Mouse (Mus musculus) hindbrain, embryonic 11.5 days (tissue): ENCODE data around the gene Cfap74. TPM values are rescaled to one million over a fixed set of nuclear protein-coding genes. Genes with fewer than 3 reads are reported as not detected.
A peak's percentile ranks its signal among the peaks of the same experiment; 100 is the strongest.

Source experiments
- ATAC-seq: fragments of 200-750 bp; cut with Nextera tagmentation; 2 replicates; pipeline ENCODE4 v1.8.0; 2017; ENCODE audit warnings: mild to moderate bottlenecking, moderate TSS enrichment, moderate library complexity; ENCODE audit not compliant: low FRiP score
- DNase-seq: peaks from one replicate; pipeline ENCODE4 v3.0.0-alpha.2; 2015; ENCODE audit warnings: low spot score
- H3K27ac ChIP-seq: fragments of 300-500 bp; sonication (generic); 2 replicates; pipeline ENCODE4 v1.5.1; 2014; ENCODE audit warnings: mild to moderate bottlenecking, low read depth, low read length
- H3K27me3 ChIP-seq: fragments of 300-500 bp; sonication (generic); 2 replicates; pipeline ENCODE4 v1.6.1; 2014; ENCODE audit warnings: mild to moderate bottlenecking, low read length, moderate library complexity, mixed read lengths; ENCODE audit not compliant: control insufficient read depth, insufficient read depth
- H3K36me3 ChIP-seq: fragments of 300-500 bp; sonication (generic); 2 replicates; pipeline ENCODE4 v1.6.1; 2014; ENCODE audit warnings: mild to moderate bottlenecking, low read length, moderate library complexity, mixed read lengths; ENCODE audit not compliant: control insufficient read depth, insufficient read depth
- H3K4me1 ChIP-seq: fragments of 300-500 bp; sonication (generic); replicated peaks from 2 replicates; pipeline ENCODE4 v1.6.1; 2014; ENCODE audit warnings: low read length, mixed read lengths; ENCODE audit not compliant: control insufficient read depth, insufficient read depth
- H3K4me2 ChIP-seq: fragments of 300-500 bp; sonication (generic); replicated peaks from 2 replicates; pipeline ENCODE4 v1.6.1; 2014; ENCODE audit warnings: mild to moderate bottlenecking, low read depth, low read length
- H3K4me3 ChIP-seq: fragments of 300-500 bp; sonication (generic); 2 replicates; pipeline ENCODE4 v1.5.1; 2014; ENCODE audit warnings: low read depth, low read length
- H3K9ac ChIP-seq: fragments of 300-500 bp; sonication (generic); 2 replicates; pipeline ENCODE4 v1.6.1; 2014; ENCODE audit warnings: low read depth, low read length
- H3K9me3 ChIP-seq: fragments of 300-500 bp; sonication (generic); 2 replicates; pipeline ENCODE4 v1.6.1; 2016; ENCODE audit warnings: low read length; ENCODE audit not compliant: control insufficient read depth
- WGBS: fragments of 180-500 bp; shearing (Covaris S2); extraction: QIAGEN DNeasy Blood & Tissue Kit; methylation state at CpG from one replicate; pipeline ENCODE4 v1.1.7; 2014; 5-methylcytosine and 5-hydroxymethylcytosine counted together
- polyA plus RNA-seq: library from polyadenylated mRNA; unstranded; fragments of >200 nt; fragmentation: Nextera tagmentation; extraction: Ambion mirVana; gene quantifications from 2 replicates; pipeline ENCODE4 v1.2.1, GENCODE M21; 2014

Gene Cfap74
- polyA plus RNA-seq, 1 experiment from 2014 or later, result 6.8 TPM

DNA sequence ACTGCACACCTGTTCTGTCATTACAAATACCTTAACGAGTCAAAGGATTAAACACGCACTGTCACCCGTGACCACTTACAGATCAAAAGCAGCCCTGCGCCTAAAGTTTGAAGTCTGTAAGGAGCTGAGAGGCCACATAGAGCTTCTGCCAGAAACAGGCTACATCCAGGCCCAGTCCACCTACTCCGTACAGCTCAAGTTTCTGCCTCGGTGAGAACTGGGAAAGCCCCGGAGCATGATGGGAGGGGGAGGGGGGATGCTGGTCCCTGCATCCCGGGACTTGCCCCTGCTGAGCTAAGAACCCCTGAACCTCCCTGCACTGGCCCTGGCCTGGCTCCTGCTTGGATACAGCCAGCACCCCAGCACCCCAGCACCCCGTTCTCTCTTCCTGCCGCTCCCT lies 42.6 kb downstream of the Cfap74 start:
- no peak overlapping the region for H3K27ac ChIP-seq
- no peak overlapping the region for H3K4me2 ChIP-seq
- no peaks in the 10 kb centered on the region for H3K4me1 ChIP-seq
- H3K4me3 ChIP-seq, result no peak overlapping the region
- ATAC-seq (no peak), DNase-seq (peak; percentile 8)
- 44% methylated on average over 10 of the region's 10 CpGs for WGBS
- H3K36me3 ChIP-seq, result no peaks in the 10 kb centered on the region
- H3K9ac ChIP-seq, result no peak overlapping the region
- H3K27me3 ChIP-seq, result no peaks in the 10 kb centered on the region
- no peaks in the 10 kb centered on the region for H3K9me3 ChIP-seq

DNA sequence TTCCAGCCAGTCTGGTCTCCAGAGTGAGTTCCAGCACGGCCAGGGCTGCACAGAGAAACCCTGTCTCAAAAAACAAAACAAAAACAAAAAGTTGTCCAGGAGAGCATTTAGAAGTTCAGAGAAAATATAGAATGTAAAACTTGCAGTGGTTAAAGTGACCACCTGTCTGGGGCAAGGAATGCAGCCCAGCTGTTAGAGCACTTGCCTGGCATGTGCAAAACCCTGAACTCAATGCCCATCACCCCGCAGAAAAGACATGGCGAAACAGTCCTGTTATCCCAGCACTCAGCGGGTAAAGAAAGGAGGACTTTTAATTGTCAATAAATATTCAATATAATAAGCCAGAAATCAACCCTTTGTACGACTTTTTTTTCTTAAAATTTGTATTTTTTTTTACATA lies 49.6 kb downstream of the Cfap74 start:
- ATAC-seq (no peak), DNase-seq (no peak)
- 83% methylated on average over 5 of the region's 5 CpGs for WGBS
- Histone ChIP-seq H3K4me2 (no peak overlapping the region), H3K27me3 (no peaks in the 10 kb centered on the region), H3K9ac (no peak overlapping the region), H3K4me3 (no peak overlapping the region), H3K27ac (no peak overlapping the region), H3K4me1 (no peaks in the 10 kb centered on the region), H3K36me3 (no peaks in the 10 kb centered on the region), H3K9me3 (no peaks in the 10 kb centered on the region)

DNA sequence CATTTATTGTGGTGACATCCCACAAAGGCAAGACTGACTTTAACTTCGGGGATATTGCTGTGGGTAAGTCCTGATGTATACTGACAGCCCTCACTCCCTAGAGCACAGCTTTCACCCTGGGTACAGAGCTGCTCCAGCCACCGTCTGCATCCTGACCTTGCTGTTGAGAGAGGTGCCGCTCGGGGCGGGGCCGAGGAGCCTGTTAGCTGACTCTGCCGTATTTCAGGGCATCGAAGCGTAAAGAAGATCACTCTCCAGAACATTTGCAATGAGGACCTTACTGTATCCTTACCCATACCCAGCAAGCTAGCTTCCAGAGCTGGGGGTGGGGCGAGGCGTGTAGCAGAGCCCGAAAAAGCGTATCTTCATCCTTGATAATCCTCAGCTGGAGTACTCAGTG lies 54.1 kb downstream of the Cfap74 start:
- H3K4me2 ChIP-seq, result no peak overlapping the region
- H3K4me1 ChIP-seq, result no peaks in the 10 kb centered on the region
- no peak overlapping the region for H3K4me3 ChIP-seq
- H3K27me3 ChIP-seq, result no peaks in the 10 kb centered on the region
- no peak overlapping the region for H3K9ac ChIP-seq
- WGBS, result 85% methylated on average over 13 of the region's 13 CpGs
- no peak overlapping the region for H3K27ac ChIP-seq
- no peak for ATAC-seq
- no peaks in the 10 kb centered on the region for H3K9me3 ChIP-seq
- DNase-seq, result no peak
- H3K36me3 ChIP-seq, result no peaks in the 10 kb centered on the region

DNA sequence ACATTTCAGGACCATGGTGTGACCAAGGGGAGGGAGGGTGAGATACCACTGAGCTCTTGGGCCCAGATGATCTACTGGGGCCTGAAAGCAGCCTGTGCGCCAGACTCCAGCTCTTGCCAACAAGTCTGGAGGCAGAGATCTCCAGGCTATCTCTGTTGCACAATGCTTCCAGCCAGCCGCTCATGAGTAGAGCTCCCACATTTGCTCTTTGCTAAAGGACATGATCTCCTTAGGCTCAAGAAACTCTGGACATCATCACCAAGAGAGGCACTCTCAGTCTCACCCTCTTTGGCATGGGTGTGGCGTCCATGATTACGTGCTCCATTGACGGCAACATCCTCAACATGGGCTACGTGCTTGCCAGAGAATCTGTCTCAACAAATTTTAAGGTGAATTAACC lies 54.6 kb downstream of the Cfap74 start:
- no peak overlapping the region for H3K4me3 ChIP-seq
- ATAC-seq, result no peak
- H3K9me3 ChIP-seq, result no peaks in the 10 kb centered on the region
- no peaks in the 10 kb centered on the region for H3K36me3 ChIP-seq
- H3K4me2 ChIP-seq, result no peak overlapping the region
- no peak for DNase-seq
- no peak overlapping the region for H3K27ac ChIP-seq
- H3K4me1 ChIP-seq, result no peaks in the 10 kb centered on the region
- H3K9ac ChIP-seq, result no peak overlapping the region
- no peaks in the 10 kb centered on the region for H3K27me3 ChIP-seq
- 88% methylated on average over 6 of the region's 6 CpGs for WGBS

DNA sequence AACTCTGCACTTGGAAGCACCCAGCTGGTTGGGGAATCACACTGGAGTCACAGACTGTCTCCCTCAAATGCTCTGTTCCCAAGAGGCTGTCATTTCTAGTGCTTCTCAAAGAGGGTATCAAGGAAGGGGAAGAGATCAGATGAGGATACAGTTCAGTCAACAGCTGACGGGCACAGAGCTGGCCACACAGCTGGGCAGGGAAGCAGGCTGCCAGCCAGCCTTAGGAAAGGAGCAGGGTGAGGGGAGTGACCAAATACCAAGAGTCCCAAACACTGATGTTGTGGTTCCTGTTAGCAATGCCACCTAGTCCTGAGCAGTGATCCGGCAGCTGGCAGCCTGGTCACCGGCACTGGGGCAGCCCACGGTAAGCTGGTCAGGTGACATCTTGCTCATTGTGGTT lies 55.1 kb downstream of the Cfap74 start:
- no peak overlapping the region for H3K9ac ChIP-seq
- H3K4me3 ChIP-seq, result no peak overlapping the region
- DNase-seq (no peak), ATAC-seq (no peak)
- H3K4me1 ChIP-seq, result no peaks in the 10 kb centered on the region
- H3K36me3 ChIP-seq, result no peaks in the 10 kb centered on the region
- H3K9me3 ChIP-seq, result no peaks in the 10 kb centered on the region
- H3K4me2 ChIP-seq, result no peak overlapping the region
- no peak overlapping the region for H3K27ac ChIP-seq
- no peaks in the 10 kb centered on the region for H3K27me3 ChIP-seq
- WGBS, result 89% methylated on average over 4 of the region's 4 CpGs

DNA sequence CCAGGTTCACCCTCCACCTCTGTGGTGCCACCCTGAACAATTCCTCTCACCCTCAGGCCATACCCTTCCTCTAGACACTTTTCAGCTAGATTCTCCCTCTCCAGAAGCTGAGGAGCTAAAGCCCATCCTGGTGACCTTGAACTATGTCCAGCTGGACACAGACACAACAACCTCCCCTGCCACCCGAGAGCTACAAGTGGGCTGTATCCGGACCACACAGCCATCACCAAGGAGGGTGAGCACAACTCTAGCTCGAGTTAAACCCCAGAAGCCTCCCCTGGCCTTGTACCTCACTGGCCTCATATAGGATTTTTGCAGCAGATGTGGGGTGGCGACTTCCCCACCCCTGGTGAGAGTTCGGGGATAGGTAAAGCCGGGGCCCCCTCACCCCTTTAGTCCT lies 56.6 kb downstream of the Cfap74 start:
- ATAC-seq (no peak), DNase-seq (no peak)
- H3K4me3 ChIP-seq, result no peak overlapping the region
- H3K4me2 ChIP-seq, result no peak overlapping the region
- no peak overlapping the region for H3K27ac ChIP-seq
- no peak overlapping the region for H3K9ac ChIP-seq
- no peaks in the 10 kb centered on the region for H3K36me3 ChIP-seq
- H3K27me3 ChIP-seq, result no peaks in the 10 kb centered on the region
- no peaks in the 10 kb centered on the region for H3K4me1 ChIP-seq
- 75% methylated on average over 6 of the region's 6 CpGs for WGBS
- no peaks in the 10 kb centered on the region for H3K9me3 ChIP-seq

DNA sequence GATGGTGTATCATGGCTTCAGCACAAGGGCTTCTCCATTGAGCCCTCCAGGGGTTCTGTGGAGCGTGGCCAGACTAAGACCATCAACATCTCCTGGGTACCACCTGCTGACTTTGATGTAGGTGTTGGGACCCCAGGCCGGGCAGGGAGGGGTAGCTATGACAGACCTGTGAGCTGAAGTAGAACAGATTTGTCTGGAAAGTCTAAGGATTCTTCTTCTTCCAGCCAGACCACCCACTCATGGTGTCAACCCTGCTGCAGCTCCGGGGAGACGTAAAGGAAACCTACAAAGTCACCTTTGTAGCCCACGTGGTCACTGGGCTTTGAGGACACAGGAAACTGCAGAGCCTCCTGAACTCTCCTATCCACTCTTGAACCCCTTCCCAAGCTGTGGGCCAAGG lies 57.1 kb downstream of the Cfap74 start:
- Histone ChIP-seq H3K9me3 (no peaks in the 10 kb centered on the region), H3K4me2 (no peak overlapping the region), H3K9ac (no peak overlapping the region), H3K4me1 (no peaks in the 10 kb centered on the region), H3K27ac (no peak overlapping the region), H3K36me3 (no peaks in the 10 kb centered on the region), H3K27me3 (no peaks in the 10 kb centered on the region), H3K4me3 (no peak overlapping the region)
- DNase-seq (no peak), ATAC-seq (no peak)
- WGBS, result 84% methylated on average over 5 of the region's 5 CpGs

DNA sequence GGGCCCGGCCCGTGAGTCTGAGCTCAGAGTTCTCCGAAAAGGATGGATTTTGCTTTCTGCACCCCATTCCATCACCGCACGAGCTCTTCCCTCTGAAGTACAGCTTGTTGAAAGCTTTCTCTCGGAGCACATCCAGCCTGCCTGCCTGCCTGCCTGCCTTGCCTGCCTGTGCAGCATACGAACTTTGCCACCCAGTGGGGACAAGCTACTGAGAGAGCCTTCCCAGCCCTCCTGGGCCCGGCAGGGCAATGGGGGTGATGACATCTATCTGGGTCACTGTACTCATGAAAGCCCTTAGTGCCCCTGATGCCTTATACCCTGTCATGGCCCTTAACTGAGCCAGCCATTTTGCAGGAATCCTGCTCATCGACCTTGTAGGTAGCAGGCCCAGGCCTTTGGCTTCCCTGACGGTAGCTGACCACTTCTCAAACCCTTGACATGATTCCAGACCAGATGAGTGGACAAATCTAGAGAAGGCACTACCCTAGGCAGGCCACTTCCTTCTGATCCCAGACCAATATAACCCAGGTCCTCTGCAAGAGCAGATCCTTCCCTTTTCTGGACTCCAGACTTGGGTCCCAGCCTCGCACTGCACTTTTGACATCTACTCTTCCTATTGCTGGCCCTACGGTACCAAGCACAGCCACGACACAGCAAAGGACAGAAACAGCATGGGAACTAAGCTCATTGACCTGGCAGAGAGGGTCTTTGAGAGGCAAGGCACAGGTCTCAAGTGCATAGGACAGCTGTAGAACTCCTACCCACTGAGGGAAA lies 58.4 kb downstream of the Cfap74 start:
- Histone ChIP-seq H3K4me3 (no peak overlapping the region), H3K9me3 (no peaks in the 10 kb centered on the region), H3K36me3 (no peaks in the 10 kb centered on the region), H3K27me3 (no peaks in the 10 kb centered on the region), H3K4me1 (no peaks in the 10 kb centered on the region), H3K27ac (no peak overlapping the region), H3K9ac (no peak overlapping the region), H3K4me2 (no peak overlapping the region)
- DNase-seq, result no peak
- WGBS, result 83% methylated on average over 13 of the region's 13 CpGs
- no peak for ATAC-seq

DNA sequence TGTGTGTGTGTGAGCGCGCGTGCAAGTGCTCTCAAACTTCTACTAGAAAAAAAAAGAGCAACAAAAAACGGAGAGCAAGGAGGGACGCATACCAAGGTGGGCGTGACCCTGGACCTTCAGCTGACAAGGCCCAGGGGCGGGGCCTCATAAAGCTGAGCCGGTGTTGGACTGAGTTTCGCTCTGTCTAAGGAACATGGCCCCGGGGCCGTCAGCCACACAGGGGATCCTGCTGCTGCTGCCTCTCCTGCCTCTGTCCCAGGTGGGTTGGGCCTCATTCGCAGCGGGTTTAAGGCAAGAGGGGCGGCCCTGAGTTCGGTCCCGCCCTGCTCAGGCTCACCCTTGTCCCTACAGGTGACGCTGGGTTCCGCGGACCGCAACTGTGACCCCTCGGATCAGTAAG lies 60.0 kb downstream of the Cfap74 start, which contains the start of gene Tmem52:
Gene Tmem52, plus strand, starts transcription at position 163 of the 400 bp plus-strand sequence.
- H3K9me3 ChIP-seq, result no peaks in the 10 kb centered on the region
- H3K27ac ChIP-seq, result no peak within 1 kb of the TSS
- H3K4me3 ChIP-seq, result no peak within 1 kb of the TSS
- DNase-seq (peak; percentile 37), ATAC-seq (no peak)
- no peaks in the 10 kb centered on the region for H3K36me3 ChIP-seq
- H3K9ac ChIP-seq, result no peak within 1 kb of the TSS
- H3K4me1 ChIP-seq, result no peaks in the 10 kb centered on the region
- H3K27me3 ChIP-seq, result no peaks in the 10 kb centered on the region
- 12% methylated on average over 21 of the region's 21 CpGs for WGBS
- no peak within 1 kb of the TSS for H3K4me2 ChIP-seq
